Mouse (Mus musculus) cerebellum, postnatal 4 days (tissue): ENCODE data around the gene Gpi1.
"Not testable (repeated sequence)": the region's sequence is repeated elsewhere in the genome, so short reads cannot be mapped to it uniquely, and the experiment has no call there.

ENCODE experiments used
- DNase-seq, 2 experiments: peaks; one replicate each; pipeline ENCODE4 v3.0.0; 2022; ENCODE audit warnings: low spot score in 2 of 2, mixed read lengths in 1 of 2

The Gpi1 gene

DNA sequence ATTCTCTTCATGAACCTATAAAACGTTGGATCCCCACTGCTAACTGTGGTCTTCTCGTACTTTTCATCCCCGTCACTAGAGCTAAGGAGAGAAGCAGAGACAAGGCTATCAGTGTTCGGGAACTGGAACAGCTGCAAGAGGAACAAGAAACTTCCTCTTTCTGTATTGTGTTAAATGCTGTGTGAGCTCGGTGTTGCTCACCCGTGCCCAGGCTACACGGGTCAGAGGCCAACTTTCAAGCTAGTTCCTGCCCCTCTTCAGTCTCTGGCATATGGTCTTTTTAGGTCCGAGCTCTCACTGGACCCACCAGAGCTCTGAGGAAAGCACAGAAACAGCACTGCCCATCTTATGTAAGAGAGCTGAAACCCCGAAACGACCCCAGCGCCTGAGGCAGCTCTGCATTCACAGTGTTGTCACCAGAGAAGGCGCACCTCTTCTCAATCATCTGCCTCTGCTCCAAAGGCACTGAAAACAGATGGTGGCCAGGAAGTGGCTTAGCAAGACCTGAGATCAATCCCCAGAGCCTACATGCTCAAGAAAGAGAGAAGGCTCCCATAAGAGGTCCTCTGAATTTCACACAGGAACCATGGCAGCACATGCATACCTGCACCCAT lies 40.7 kb downstream of the Gpi1 start:
- no peak for DNase-seq

DNA sequence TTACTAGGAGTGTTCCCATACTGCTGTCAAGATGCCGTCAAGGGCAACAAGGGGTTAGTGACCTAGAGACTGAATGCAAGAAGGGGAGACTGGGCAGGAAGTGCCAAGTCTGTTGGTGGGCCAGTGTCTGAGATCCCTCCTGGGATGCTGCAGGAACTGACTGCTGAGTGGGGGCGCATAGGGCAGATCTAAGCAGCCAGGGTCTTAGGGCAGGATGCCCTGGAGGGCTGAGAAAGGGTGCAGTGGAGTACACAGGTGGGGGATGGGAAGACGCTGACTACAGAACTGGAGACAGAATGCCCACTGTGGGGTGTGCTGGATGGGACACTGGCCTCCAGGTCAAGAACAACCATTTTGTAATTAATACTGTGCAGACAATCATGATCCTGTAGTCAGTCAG lies 46.3 kb downstream of the Gpi1 start:
- DNase-seq, result no peak

DNA sequence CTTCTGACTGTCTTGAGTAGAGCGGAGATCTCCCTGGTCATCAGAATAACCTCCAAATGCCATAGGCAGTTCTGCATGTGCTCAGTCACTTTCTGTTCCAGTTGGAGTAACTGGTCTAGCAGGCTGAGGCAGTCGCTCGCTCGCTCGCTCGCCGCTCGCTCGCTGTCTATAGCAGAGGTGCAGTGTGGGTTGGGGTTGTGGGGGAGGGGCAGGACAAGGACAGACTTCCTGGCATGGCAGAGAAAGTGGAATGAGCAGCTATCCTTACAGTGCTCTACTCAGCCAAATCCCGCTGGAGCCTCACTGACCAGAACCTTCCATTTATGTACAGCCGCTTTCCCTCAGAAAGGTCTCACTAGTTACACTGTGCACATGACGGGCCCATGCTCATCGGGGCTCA lies 46.8 kb downstream of the Gpi1 start:
- DNase-seq, result no peak

DNA sequence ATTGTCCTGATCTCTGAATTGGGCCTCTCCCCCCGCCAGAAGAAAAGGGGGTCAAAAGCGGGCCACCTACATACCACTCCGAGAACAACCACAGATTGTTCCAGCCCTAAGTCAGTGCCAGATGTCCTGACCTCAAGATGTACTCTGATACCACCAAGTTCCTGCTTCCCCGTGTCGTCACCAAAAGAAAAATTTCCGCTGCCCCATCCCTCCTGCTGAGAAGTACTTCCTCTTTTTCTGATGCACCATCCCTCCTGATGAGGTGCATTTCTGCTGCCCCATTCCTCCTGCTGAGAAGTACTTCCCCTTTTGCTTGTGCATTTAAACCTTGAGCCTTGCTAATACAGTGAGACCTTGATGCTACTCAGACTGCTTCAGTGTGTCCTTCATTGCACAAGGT lies 53.9 kb downstream of the Gpi1 start:
- DNase-seq, result not testable (repeated sequence)

DNA sequence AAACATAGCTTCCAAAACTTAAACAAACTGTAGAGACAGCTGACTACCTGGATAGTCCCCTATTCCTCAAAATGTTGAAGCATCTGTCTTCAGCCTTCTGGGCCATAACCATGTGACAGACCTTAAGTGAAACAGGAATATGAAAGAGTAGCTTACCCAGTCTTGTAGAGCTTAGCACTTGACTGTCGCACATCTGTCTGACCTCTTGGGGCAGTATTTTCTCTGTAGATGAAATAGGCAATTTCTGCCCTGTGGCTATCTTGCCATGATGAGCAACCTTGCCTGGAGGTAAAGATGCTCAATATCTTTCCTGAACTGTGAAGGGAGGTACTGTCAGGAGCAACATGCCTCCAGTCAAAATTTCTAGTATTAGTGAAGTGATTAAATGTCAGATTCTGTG lies 57.9 kb downstream of the Gpi1 start:
- DNase-seq, result no peak

DNA sequence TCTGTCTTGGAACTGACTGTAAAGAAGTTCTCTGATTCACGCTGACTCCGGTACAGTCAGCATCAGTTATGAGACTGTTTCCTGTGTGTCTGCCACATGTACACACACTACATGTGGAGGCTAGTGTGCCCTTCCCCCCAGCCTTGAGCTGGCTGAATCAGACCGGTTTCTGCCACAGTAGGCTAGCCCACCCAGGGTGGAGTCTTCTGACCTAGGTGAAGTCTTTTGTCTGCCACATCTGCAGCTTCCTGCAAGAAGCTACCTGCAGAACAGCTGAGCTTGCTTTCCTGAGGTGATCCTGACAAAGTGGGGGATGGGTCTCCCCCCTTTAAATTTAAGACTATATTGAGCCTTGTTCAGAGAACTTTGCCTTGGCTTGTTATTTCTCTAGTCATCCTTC lies 60.7 kb downstream of the Gpi1 start, which contains the start of gene Uba2:
Gene Uba2 (minus strand): TSS at position 146 of the 400 bp plus-strand sequence.
- DNase-seq, result no peak

DNA sequence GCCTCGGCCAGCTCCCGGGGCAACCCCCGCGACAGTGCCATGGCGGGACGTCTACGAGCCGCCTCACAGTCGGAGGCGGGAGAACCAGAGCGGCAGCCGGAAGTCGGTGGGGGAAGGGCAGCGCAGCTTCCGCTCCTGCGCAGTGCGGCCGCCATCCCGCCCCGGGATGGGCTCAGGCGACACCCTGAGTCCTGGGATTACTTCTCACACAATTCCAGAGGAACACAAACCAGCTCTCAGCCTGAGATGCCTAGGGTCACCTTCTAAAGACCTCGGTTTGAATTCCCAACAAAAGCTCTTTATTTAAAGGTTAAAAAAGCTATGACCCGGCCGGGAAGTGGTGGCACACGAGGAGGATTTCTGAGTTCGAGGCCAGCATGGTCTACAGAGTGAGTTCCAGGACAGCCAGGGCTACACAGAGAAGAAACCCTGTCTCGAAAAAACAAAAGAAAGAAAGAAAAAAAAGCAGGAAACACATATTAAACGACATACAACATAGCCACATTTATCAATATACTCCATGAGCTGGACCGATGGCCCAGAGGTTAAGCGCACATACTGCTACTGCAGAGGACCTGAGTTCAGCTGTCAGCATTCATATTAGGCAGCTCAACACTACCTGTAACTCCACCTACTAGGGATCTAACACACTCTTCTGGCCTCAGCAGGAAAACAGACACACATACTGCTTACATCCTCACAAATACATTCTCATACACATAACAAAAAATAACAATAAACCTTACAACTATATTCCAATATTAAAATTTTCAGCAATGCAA lies 61.5 kb downstream of the Gpi1 start:
- DNase-seq, result peak; percentile 86 to 93

DNA sequence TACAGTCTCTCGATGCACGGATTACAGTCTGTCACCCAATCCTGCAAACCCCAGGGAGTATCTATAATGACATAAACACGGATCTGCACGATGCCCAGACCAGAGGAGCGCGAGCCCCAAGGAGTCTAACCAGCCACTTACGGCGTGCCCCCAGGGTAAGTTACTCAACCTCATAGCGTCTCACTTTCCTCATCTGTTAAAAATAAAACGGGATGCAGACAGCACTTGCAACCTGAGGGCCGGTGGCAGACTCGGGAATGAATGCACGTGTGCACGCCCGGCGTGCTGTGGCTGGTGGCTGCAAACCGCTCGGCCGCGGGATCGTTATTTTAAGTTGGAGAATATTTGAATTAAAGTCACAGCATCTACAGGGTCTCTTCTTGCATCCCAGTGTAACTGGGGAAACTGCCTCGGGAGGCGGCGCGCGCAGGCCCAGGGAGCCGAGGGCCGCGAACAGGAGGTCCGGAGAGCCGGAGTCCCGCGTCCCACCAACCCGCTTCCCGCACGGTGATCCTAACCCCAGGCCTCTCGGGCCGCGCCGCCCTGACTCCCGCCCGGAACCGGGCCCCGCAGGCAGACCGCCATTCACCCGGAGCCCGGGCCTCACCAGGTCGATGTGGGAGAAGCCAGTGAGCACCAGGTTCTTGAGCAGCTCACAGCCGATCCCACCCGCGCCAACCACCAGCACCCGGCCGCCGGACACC lies 62.2 kb downstream of the Gpi1 start:
- DNase-seq, result no peak

DNA sequence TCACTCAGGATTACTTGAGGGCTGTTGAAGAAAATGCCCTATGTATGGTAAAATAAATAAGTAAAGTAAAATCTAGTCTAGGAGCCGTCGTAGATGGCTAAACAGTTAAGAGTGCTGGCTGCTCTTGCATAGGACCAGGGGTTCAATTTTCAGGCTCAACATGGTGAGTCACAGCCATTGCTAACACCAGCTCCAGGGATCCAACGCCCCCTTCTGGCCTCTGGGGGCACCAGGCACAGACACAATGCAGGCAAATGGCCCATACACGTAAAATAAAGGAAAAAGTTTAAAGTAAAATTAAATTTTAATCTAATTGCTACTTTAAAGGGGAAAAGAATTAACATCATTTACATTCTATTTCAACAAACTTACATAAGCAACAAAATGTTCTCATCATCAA lies 63.3 kb downstream of the Gpi1 start:
- no peak for DNase-seq

DNA sequence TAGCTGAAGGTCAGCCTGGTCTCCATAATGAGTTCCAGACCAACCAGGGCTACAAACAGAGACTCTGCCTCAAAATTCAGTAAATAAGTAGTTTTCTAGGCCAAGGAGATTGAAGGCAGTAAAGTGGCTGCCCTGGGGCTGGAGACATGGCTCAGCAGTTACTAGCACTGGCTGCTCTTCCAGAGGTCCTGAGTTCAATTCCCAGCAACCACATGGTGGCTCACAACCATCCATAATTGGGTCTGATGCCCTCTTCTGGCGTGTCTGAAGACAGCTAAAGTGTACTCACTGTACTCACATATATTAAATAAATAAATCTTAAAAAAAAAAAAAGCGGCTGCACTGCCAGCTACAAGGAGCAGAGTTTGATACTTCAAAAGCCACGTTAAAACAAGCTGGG lies 64.1 kb downstream of the Gpi1 start:
- DNase-seq, result no peak

DNA sequence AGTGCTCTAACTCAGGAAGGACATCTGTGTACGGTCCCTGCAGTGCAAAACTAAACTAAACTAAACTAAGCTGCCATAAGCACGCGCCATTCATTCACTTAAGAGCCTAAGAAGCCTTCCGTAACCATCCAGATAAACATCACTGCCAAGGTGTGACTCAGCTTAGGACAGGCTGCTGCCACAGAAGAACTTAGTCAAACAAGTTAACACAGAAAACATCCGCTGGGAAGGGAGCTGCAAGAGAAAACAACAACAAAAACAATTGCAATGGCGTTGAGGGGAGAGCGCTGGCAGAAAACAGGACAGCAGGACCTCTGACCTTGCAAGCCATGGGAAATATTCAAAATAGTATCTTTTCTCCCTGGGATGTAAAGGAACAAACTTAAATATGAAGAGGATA lies 65.5 kb downstream of the Gpi1 start:
- DNase-seq, result no peak

DNA sequence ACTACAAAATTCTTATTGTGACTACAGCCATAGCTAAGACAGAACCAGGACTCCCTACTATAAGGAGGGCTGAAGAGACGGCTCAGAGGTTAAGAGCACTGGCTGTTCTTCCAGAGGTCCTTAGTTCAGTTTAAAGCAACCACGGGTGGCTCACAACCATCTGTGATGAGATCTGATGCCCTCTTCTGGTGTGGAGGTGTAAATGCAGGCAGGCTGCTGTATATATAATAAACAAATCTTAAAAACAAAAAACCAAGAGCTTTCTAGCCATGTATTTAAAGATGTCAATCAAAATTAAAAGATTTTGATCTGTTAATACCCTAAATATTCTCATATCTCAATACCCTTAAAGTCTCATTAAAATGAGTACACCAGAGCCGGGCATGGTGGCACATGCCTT lies 71.0 kb downstream of the Gpi1 start:
- no peak for DNase-seq

DNA sequence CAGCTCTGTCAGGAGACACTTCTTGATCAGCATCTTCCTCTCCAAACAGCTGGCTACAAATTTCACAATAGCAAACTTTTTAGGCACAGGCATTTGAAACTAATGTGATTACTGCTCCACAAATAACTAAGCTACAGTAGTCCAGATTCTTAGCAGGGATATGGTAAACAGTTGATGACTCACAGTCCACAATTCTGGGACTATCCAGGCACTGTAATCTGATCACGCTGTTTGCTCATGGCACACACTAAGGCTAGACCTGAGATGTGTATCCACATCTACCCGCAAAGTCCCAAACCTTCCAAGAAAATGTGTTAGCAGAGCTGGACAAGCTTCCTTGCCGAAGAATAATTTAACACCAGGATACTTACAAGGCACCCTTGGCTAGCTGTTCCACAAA lies 72.1 kb downstream of the Gpi1 start:
- DNase-seq, result no peak
